Mouse (Mus musculus) embryo, embryonic 11 days (tissue): Measurements from ENCODE around the gene Acox3.
A peak's percentile ranks its signal among the peaks of the same experiment; 100 is the strongest.
"Not testable (repeated sequence)": the region's sequence is repeated elsewhere in the genome, so short reads cannot be mapped to it uniquely, and the experiment has no call there.

Experiments
- DNase-seq: peaks from one replicate; pipeline ENCODE4 v3.0.0-alpha.2; 2015

The Acox3 gene

DNA sequence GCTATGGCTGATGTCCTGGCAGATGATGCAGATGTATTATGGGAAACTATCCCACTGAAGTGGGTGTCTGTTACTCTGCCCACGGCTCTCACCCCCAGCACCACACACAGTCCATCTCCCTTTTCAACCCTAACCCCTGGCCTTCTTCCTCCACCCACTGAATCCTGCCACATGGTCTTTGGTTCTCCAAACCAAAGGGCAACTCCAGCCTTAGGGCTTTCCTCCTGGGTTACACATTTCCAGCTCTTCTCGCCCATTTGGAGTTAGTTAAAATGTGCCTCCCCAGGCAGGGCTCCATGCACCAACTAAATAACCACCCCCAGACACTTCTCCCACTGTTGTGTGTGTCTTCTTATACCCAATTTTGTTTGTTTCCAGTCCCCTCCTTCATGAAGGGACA is 4.4 kb upstream of the Acox3 start:
- DNase-seq: no peak

DNA sequence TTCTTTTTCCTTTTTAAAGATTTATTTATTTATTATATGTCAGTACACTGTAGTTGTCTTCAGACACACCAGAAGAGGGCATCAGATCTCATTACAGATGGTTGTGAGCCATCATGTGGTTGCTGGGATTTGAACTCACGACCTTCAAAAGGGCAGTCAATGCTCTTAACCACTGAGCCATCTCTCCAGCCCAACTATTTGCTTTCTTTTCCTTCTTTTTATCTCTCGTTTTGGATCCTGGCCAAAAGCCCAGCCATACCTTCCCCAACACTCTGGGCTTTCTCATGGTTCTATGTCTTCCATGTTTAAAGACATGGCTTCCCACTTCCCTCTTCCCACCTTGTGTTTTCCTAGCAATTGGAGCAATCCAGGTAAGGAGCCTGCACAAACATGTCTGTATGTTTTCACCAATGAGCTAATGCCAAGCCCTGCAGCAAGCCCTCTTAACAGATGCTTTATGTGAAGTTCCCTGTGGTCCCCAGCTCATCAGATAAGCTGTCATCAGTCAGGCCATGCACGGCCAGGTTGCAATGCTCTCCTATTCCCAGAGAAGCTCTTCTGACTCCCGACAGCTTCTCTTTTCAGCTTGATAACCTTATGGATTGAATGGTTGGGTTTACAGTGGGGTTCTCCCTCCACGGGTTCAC is 3.5 kb upstream of the Acox3 start:
- no peak for DNase-seq

DNA sequence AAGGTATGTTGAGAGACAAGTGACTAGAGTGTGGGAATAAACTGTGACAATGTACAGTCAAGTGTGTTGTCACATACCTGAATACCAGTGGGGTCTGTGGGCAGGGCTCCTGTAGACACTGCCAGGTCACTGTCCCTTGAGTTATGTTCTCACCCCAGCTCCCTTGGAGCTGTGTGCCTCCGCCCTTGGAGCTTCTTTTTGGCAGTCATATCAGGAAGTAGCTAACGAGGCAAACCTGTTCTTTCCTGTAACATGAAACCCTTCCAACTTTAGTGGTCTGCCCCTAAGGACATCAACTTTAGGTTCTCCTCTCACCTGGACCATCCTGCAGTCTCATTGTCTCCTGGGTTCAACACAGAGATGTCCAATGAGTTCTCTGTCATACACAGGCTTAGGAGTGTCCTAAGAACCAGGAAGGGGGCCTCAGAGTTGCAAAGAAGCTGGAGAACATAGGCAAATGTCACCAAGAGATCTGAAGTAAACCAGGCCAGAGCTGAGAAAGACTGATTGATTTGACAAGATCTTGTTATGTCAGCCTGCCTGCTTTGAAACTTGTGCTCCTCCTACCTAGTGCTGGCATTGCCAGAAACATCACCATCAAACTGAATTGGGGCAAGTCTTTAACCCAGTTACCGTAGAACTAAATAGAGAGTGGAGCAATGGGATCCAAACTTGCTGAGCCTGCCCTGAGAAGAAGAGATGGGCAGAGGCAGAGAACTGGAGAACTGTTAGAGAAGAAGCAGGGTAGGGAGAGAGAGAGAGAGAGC is 2.5 kb upstream of the Acox3 start:
- DNase-seq: no peak

DNA sequence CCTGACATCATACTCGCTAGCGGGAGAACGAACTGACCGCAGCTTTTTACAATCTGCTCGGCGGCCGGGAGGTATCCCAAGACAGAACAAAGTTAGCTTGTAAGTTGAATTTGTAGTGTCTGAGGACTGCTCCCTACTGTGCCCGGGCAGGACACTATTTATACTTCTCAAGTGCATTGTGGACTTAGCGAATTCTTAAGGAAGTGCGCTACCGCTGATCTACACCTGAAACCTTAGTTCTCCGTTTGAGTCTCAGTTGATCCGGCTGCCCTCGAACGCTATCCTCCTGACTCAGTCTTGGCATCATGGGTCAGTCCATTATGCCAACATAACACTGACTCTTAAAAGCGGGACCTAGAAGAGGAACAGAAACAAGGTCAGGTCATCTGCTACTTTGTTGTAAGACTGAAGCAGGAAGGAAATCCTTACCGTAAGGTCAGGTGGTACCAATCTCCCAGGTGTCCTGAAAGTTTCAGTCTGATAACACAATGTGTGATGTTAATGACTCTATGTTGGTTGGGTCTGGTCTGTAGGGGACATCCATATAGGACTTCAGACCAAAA is 462 bp downstream of the Acox3 start:
- DNase-seq: no peak

DNA sequence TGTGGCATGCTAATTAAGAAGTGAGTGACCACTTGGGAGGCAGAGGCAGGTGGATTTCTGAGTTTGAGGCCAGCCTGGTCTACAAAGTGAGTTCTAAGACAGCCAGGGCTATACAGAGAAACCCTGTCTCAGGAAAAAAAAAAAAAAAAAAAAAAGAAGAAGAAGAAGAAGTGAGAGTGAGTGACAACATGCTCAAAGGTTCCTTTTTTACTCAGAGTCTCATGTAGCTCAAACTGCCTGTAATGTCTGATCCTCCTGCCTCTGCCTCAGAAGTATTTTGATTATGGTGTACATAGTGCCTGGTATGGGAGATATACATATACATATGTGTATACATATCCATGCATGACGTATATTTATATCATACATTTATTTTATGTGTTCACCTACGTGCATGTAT is 1.4 kb downstream of the Acox3 start:
- DNase-seq: not testable (repeated sequence)

DNA sequence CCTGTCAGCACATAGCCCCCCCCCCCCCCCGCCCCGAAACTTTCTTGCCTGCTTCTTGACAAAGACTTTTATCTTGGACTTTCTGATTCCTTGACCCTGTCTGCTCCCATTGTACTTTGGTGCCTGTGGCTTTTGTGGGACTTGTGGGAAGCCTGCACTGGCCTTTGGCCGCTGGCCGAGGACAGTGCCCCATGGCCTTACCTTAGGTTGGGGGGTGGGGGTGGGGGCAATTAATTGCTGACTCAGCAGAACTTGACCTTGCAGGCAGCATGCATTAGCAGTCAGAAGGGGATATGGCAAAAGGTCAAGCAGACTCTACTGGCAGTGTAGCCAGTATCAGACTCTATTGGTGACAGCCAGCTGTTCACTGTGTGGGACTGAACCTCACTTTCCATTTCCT is 8.7 kb downstream of the Acox3 start:
- no peak for DNase-seq

DNA sequence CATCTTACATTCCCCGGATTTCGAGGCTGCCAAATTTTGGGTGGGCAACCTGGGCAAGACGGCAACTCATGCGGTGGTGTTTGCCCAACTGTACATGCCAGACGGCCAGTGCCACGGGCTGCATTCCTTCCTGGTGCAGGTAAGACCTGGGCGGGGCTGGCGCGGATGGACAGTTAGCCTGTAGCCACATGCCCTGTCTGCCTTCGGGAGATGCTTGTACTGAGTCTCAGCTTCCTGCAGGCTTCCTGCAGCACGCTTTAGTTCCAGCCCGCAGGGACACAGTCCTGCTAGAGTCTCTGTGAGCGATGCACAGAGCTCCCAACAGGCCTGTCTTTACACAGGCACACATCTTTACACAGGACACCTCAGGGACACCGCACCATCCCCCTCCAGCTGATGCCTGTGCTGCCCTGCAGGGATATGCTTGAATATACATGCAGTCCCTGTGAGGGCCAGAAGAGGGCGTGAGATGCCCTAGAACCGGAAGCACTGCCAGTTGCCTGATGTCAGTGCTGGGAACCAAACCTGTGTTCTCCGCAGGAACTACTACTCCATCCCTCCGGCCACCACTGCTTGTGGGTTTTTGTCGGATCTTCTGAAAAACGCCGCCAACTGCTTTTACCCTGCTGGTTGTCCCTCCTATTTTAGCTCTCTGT is 9.4 kb downstream of the Acox3 start:
- no peak for DNase-seq

DNA sequence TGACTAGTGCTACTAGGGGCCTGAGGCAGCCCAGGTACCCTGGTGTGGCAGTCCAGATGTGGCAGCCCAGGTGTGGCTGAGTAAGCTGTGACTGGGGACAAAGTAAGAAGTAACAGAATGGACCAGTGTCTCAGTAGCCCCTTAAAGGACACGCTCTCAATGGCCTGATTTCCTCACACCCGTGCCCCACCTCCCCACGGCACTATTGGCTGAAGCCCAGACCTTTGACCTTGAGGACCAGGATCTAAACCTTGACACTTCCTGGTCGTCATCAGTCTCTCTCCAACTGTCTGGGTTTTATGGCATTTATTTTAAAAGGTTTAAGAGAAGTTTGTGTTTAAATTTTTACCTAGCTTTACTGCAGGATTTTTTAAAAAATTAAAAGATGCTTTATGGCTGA is 10.0 kb downstream of the Acox3 start:
- DNase-seq: no peak

DNA sequence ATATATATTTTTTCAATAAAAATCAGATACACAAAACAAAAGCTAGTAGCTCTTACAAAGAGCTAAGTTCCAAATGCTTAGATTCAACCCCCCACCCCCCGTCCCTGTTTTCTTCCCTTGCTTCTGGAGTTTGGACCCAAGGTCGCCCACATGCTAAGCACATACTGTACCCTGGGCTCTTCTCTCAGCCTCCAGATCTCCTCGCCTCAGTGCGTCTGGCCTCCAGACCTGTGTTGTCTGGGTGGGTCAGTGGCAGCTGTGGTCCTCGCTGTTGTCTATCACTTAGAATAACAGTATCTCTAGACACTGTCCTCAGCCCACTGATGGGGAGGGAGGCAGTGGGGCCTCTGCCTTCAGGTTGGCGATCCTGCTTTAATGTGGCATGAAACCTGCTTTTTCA is 10.4 kb downstream of the Acox3 start:
- no peak for DNase-seq

DNA sequence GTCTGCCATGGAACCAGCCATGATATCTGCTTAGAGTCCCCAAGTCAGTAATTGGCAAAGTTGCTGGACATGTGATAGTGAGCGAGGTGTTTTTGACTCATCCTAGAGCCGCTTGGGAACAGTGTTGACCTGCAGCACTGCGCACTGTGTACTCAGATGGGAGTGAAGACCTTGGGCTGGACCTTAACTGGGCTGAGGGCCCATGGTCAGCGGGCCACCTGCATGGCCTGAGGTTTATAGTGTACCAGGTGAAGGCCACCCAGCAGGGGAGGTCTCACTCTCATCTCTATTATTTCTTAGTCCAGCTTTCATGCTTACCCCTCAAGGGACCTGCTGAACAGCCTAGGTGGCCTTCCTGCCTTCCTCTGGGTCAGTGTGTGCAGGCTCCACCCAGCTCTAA is 11.9 kb downstream of the Acox3 start:
- no peak for DNase-seq

DNA sequence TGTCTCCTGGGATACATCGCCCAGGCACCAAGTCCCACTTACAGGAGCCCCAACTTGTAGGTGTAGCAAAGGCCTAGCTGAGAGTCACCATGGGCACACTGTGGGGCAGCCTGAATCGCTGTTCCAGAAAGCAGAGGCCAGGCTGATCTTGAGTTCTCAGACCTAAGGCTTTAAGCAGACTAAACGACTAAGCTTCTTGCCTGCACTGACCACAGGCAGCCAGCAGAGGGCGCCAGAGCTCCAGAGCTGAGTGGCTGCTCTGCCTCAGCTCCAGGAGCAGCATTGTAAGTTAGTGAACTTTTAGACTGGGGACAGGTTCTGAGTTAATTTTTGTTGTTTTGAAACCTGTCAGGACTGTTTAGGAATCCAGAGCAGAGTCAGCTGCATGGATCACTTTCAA is 12.9 kb downstream of the Acox3 start:
- peak; percentile 78 for DNase-seq

DNA sequence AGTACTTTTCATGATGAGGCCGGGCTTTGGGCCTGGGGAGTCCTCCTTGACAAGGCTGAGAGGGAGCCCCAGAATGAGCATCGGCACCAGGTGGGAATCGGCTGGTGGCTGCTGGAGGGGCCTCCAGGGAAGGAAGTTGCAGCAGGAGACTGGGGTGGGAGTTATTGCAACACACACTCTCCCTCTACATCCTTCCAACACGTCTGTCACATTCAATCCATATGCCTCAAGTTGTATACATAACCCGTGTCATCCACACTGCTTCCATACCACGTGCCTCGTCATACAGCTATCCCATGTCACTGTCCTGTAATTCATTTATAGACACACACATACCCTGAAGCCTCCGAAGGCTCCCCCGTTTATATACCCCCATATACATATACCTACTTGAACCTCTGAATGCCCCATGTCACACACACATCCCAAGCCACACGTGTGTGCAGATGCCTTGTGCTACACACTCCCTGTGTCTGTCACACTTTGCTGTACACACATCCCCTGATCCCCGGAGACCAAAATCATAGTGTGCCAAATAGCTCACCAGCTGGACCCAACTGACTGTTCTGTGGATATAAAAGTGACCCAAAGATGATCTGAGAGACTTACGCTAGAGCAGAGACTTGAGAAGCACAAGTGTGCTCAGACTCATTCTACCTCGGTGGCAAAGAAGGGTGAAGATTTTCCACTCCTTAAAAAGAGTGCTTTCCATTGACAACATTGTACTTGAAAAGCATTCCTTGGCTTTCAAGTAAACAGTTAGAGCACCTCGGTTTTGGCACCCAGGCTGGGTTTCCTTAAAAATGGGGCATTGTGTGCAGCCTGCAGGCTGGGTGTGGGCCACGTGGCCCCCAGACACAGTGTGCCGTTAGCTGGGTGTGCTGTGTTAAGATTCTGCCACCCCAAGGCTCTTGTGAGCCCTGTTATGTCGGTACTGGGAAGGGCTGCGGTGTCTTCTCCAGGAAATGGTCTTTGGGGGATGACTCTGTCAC is 13.6 kb downstream of the Acox3 start:
- DNase-seq: no peak

DNA sequence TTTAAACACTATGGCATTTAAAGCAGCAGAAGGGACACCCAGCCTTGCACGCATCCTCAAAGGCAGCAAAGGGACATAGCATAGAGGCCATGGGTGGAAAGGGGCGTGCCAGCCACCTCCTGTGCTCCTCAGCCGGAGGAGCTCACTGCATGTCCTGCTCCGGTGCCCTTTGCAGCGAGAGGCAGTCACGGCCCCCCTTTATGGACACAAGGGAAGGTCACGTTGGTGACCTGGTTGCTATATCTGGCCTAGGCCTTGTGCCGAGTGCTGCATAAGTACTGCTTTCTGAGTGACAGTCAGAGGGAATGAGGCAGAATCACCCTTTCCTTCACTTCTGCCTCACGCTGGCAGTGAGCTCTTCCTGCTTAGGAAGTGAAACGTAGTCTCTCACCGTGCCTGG is 17.4 kb downstream of the Acox3 start:
- DNase-seq: no peak

DNA sequence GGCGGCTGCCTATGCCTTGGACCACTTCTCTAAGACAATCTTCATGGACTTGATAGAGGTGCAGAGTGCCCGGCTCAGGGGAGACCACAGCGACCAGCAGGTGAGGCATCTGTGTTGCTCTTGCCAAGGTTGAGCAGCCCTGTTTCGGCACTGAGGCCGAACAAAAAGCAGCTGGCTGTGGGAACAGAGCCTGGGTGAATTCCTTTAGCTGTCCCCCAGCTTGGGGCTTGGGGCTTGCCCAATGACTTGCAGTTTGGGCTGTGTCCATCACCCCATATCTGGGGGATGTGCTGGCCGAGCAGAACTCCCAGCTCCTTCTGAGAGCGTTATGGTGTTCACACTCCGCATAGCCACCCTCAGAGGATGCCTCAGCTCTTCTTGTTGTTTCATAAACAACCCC is 18.7 kb downstream of the Acox3 start:
- no peak for DNase-seq

DNA sequence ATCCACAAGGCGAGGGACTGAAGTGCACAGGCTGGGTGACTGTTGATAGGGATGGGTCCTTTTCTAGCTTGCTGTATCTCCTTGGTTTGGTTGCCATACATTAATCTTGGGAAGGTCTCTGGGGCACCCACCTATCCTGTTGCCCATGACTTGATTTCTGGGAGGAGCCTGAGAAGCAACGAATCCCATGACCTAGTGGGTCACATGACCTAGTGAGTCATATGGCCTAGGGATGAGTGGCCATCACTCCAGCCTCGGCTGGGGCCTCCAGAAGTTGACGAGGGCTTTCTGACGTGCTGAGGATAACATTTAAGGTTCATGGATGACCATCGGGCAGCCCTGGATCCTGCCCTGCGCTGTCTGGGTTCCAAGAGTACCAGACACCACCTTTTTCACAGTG is 22.5 kb downstream of the Acox3 start:
- no peak for DNase-seq

DNA sequence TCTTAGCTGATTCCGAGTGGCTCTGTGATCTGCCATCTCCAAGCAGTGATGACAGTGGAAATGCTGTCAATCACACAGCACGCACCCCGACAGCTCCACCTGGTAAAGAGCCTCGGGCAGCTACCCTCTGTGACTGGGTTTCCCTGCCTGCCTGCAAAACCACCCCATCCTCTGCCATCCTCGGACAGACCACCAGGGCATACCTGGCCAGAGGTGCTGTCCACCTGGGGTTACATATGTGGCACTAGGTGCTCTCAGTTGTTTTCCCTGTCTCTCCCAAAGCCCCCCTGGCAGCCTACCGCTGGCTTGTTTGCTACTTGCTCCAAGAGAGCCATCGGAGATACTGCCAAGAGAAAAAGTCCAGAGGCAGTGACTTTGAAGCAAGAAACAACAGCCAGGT is 24.0 kb downstream of the Acox3 start:
- DNase-seq: no peak

DNA sequence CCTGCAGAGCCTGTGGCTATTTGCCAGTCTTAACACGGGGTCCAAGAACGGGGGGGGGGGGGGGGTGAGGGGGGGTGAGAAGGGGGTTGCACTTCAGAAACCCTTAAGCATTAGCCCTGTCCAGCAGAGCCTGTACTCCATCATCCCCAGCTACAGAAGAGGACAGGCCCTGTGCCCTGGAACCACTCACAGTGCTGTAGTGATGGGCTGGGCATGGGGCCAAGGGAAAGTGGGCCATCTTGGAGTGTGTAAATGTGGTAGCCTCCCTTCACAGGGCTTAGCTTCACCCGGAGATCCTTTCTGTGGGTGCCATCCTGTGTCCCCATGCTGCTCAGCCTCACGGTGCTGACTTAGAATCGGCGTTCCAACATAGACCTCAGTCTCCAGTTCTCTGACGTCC is 24.9 kb downstream of the Acox3 start:
- no peak for DNase-seq

DNA sequence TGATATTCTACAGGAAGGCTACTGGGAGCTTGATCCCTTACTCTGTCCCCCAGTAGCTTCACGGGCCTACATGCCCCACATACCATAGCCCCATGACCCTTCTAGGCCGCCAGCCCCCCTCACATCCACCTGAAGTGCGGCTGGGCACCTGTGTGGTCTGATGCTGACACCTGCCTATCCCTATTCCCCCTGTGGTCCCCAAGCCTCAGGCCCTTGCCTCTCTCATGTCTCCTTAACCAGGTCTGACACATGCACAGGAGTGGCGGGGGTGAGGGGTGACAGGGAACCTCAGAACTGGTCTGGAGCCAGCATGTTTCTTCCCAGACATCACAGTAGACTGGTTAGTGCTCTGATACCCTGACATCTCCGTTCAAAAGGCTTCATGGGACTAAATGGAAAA is 25.7 kb downstream of the Acox3 start:
- no peak for DNase-seq

DNA sequence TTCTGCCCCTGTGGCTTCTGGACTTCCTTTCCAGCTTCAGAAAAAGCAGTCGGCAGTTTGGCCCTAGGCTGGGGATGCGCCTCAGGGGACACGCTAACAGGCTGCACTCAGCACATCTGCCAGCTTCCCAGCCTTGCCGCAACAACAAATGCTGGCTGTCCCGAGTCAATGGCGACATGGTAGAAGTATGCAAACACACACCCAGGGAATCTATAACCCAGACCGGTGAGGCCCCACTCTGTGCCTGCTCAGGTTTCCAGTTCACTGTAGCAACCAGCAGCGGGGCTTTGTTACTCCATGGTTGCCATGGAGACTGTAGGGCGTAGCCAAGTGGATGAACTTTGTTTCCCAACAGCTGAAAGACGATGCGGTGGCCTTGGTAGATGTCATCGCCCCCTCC is 26.5 kb downstream of the Acox3 start:
- DNase-seq: peak; percentile 88

DNA sequence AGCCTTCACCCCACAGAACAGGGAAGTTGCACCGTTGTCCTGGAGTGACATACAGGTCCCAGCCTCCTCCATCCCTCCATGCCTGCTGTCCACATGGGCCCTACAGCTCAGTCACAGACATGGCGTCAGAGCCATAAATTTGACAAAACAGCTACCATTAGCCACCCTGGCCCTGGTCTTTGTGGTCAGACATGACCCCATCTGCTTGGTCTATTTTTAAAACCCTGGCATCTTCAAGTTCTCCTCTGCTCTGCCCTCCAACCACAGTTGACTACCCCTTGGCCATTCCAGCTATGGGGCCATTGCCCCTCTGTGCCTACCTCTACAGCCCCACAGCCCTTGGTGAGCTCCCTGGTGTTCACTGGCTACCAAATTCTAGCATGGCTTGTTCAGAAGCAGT is 27.1 kb downstream of the Acox3 start:
- DNase-seq: no peak

DNA sequence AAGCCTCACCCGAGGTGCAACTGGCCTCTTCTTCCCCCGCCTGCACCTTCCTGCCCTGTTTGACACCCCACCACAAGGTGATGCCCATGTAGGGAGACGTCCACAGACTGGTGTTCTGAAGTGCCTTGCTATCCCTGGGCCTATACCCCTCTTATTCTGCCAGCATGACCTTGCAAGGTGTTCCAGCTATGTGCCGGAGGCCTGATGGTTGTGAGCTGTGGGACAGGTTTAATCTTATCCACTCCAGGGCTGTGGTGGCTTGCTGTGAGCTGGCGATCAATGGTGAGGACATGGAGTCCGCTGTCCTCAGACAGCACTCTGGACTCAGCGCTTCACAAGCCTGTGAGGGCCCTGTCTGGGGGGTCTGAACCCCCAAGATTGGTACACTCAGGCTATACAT is 27.5 kb downstream of the Acox3 start:
- DNase-seq: no peak

DNA sequence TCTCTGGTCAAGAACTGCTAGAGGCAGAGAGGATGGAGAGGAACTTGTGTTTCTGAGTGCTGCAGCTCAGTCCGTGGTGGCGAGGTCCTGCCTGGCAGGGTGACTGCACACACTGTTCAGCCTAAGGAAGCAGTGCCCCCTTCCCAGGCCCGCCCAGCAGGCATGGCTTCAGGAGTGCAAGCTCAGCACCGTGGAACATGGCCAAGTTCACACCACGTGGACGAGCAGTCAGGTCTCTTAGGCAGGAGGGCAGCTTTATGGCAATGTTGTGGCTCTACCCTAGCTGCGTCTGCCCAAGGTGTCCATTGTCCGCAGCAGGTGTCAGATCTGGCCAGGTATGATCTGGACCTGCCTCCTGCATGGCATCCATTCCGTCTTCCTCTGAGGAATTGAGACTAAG is 28.3 kb downstream of the Acox3 start:
- no peak for DNase-seq

DNA sequence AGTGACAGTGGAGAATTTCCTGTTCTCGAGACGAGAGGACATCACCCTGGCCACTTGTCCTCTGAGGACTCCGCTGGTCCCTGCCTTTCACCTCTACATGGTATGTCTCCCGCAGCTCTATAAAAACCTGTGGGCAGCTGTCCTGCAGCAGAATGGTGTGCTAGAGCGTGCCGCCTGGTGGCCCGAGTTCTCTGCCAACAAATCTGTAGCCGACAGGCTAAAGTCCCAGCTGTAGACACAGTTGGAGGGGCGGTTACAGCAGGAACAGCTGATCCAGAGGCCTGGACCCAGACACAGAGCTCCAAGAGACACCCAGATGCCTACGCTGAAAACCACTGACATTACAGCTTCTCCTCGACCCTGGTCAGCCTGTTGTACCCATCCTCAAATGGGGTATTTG is 29.1 kb downstream of the Acox3 start:
- DNase-seq: no peak
